Mouse (Mus musculus): ENCODE data around the gene Cacna1b. TPM values are rescaled to one million over a fixed set of nuclear protein-coding genes. Genes with fewer than 3 reads are reported as not detected.

The Cacna1b gene
- polyA plus RNA-seq, 1 experiment = 32.9 TPM

DNA sequence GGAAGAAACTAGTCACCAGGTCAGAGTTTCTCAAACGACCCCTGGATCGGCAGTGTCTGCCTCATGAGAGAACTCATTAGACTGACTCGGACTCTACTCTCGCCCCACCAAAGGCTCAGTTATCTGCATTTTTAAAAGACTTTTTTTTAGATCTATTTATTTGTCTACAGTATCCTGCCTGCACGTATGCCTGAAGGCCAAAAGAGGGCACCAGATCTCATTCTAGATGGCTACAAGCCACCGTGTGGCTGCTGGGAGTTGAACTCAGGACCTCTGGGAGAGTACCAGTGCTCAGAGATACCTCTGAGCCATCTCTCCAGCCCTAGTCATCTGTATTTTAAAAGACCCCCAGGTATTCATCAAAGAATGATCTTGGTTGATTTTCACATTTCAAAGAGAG, 201.0 kb downstream of the Cacna1b start:
- 81% methylated on average over 6 of the region's 6 CpGs for WGBS
- no peak for DNase-seq
- Histone ChIP-seq H3K4me1 (ENCODE audit: control insufficient read depth, insufficient read depth, low read length) (no peaks in the 10 kb centered on the region), H3K27me3 (ENCODE audit: control insufficient read depth, insufficient read depth, low read length) (no peaks in the 10 kb centered on the region), H3K4me3 (replicated peaks; ENCODE audit: insufficient read depth, low read depth, low read length) (no peak overlapping the region), H3K27ac (ENCODE audit: insufficient read depth, low read length) (no peak overlapping the region)
- no peak for TF ChIP-seq CTCF (IDR thresholded peaks at IDR 0.05; ENCODE audit: borderline replicate concordance, insufficient read depth, low read depth, low read length)
- TF ChIP-seq POLR2A (IDR thresholded peaks at IDR 0.05; ENCODE audit: borderline replicate concordance, insufficient read depth, low read length) = no peak

DNA sequence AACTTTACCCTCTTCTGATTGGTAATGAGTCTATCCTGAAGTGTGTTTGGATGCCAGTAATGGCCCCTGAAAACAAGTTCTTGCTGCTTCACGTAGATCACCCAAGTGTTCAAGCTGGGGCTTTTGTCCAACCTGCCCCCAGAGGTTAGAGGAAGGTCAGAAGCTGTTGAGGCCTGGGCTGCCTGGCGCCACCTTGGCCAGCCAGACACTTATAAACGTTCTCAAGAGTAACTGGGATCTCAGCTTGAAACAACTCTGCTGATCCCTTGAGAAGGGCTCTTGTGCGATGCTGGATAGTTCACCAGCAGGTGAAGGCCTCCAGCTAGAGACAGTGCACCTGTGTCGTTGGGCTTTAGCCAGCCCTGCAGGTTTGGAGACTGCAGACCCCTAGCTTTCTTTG, 202.8 kb downstream of the Cacna1b start:
- Histone ChIP-seq H3K27ac (ENCODE audit: insufficient read depth, low read length) (no peak overlapping the region), H3K4me1 (ENCODE audit: control insufficient read depth, insufficient read depth, low read length) (no peaks in the 10 kb centered on the region), H3K4me3 (replicated peaks; ENCODE audit: insufficient read depth, low read depth, low read length) (no peak overlapping the region), H3K27me3 (ENCODE audit: control insufficient read depth, insufficient read depth, low read length) (no peaks in the 10 kb centered on the region)
- TF ChIP-seq POLR2A (IDR thresholded peaks at IDR 0.05; ENCODE audit: borderline replicate concordance, insufficient read depth, low read length) (no peak), CTCF (IDR thresholded peaks at IDR 0.05; ENCODE audit: borderline replicate concordance, insufficient read depth, low read depth, low read length) (no peak)
- WGBS = 71% methylated on average over 5 of the region's 5 CpGs
- no peak for DNase-seq

DNA sequence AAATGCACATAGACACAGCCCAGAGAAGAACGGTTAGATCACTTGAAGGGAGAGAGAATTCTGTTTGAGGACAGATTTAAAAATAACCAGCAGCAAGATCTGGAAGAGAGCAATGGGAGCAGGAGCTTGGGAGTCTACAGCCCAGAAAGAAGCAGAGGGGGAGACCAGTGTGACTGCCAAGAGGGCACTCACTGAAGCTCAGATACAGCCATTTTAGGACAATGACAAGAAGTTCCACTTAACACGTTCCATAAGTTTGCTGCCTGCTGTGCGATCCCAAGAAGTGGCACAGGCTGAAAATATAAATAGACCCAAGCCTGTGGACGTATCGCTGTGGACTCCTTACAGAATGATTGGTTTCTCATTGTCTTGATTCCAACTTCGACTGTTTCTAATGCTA, 206.6 kb downstream of the Cacna1b start:
- Histone ChIP-seq H3K27me3 (ENCODE audit: control insufficient read depth, insufficient read depth, low read length) (no peaks in the 10 kb centered on the region), H3K4me3 (replicated peaks; ENCODE audit: insufficient read depth, low read depth, low read length) (no peak overlapping the region), H3K27ac (ENCODE audit: insufficient read depth, low read length) (no peak overlapping the region), H3K4me1 (ENCODE audit: control insufficient read depth, insufficient read depth, low read length) (no peaks in the 10 kb centered on the region)
- TF ChIP-seq CTCF (IDR thresholded peaks at IDR 0.05; ENCODE audit: borderline replicate concordance, insufficient read depth, low read depth, low read length) (no peak), POLR2A (IDR thresholded peaks at IDR 0.05; ENCODE audit: borderline replicate concordance, insufficient read depth, low read length) (no peak)
- WGBS = 64% methylated on average over 6 of the region's 6 CpGs
- DNase-seq = no peak

DNA sequence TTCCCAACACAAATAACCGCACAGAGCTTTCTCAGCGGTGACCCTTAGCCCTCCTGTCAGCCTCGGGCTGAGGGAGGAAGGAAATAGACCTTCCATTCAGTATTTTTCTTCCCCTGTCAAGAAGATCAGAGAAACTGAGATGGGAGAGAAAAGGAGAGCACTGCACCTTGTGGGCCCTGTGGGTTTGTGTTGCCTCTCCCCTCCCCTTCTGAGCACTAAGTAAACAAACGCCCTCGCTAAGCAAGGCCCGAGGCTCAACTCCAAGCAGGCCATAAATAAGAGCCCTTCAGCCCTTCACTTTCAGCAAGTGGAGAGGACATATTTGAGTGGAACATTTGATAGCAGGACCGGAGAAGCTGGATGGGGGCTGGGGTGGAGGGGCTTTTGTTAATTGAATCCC, 209.0 kb downstream of the Cacna1b start:
- H3K27me3 ChIP-seq (ENCODE audit: control insufficient read depth, insufficient read depth, low read length) = no peaks in the 10 kb centered on the region
- H3K4me3 ChIP-seq (replicated peaks; ENCODE audit: insufficient read depth, low read depth, low read length) = no peak overlapping the region
- 71% methylated on average over 7 of the region's 7 CpGs for WGBS
- no peak for TF ChIP-seq CTCF (IDR thresholded peaks at IDR 0.05; ENCODE audit: borderline replicate concordance, insufficient read depth, low read depth, low read length)
- TF ChIP-seq POLR2A (IDR thresholded peaks at IDR 0.05; ENCODE audit: borderline replicate concordance, insufficient read depth, low read length) = no peak
- DNase-seq = no peak
- no peak overlapping the region for H3K27ac ChIP-seq (ENCODE audit: insufficient read depth, low read length)
- no peaks in the 10 kb centered on the region for H3K4me1 ChIP-seq (ENCODE audit: control insufficient read depth, insufficient read depth, low read length)

Other genes starting within 250 kb of the Cacna1b start
- 63.9 and 68.9 TPM in 2 replicates for gene Ehmt1, start 156.5 kb upstream of the Cacna1b start, polyA plus RNA-seq (2012; rRNA removed)
- 46.7 and 47.2 TPM in 2 replicates for gene Arrdc1, start 172.1 kb upstream of the Cacna1b start, polyA plus RNA-seq (2012; rRNA removed)
- 18.2 and 19.5 TPM in 2 replicates for gene Zmynd19, start 186.6 kb upstream of the Cacna1b start, polyA plus RNA-seq (2012; rRNA removed)
- 34.3 and 39.7 TPM in 2 replicates for gene Dph7, start 199.2 kb upstream of the Cacna1b start, polyA plus RNA-seq (2012; rRNA removed)
- 137 and 140 TPM in 2 replicates for gene Mrpl41, start 211.9 kb upstream of the Cacna1b start, polyA plus RNA-seq (2012; rRNA removed)
- 16.0 and 17.8 TPM in 2 replicates for gene Pnpla7, start 212.9 kb upstream of the Cacna1b start, polyA plus RNA-seq (2012; rRNA removed)

Data from cerebellum, adult 2 months (tissue).